Mouse (Mus musculus): ENCODE data around the gene Hhat. TPM values are rescaled to one million over a fixed set of nuclear protein-coding genes. Genes with fewer than 3 reads are reported as not detected.

Hhat gene
- polyA plus RNA-seq, 1 experiment from 2014 or later: 3.5 TPM

- H3K4me1 ChIP-seq (replicated peaks): no peaks in the 10 kb centered on the region
Measured at GRCm38 (mm10) chr1:192657417-192657816, 113.6 kb downstream of the Hhat start.

GRCm38 (mm10) chr1:192651981-192652605, 118.9 kb downstream of the Hhat start:
- 75% methylated on average over 8 of the region's 8 CpGs for WGBS
- Histone ChIP-seq H3K4me2 (no peak overlapping the region), H3K9ac (no peak overlapping the region), H3K27ac (replicated peaks) (no peak overlapping the region), H3K9me3 (no peaks in the 10 kb centered on the region), H3K4me3 (no peak overlapping the region), H3K4me1 (replicated peaks) (0 out of 2 replicates have a peak, but pooled peaks cover 3% of the 10 kb centered on the region), H3K36me3 (no peaks in the 10 kb centered on the region), H3K27me3 (no peaks in the 10 kb centered on the region)
- no peak for ATAC-seq (ENCODE audit: low FRiP score, low read depth)

More at GRCm38 (mm10) chr1:192657417-192657816, 113.6 kb downstream of the Hhat start:
- Histone ChIP-seq H3K4me2 (no peak overlapping the region), H3K36me3 (no peaks in the 10 kb centered on the region), H3K4me3 (no peak overlapping the region), H3K27me3 (no peaks in the 10 kb centered on the region), H3K9ac (no peak overlapping the region), H3K27ac (replicated peaks) (no peak overlapping the region), H3K9me3 (no peaks in the 10 kb centered on the region)
- ATAC-seq (ENCODE audit: low FRiP score, low read depth): no peak
- WGBS: 80% methylated on average over 6 of the region's 6 CpGs

GRCm38 (mm10) chr1:192650586-192650985, 120.4 kb downstream of the Hhat start:
- H3K27ac ChIP-seq (replicated peaks): no peak overlapping the region
- no peaks in the 10 kb centered on the region for H3K27me3 ChIP-seq
- H3K4me1 ChIP-seq (replicated peaks): 0 out of 2 replicates have a peak, but pooled peaks cover 3% of the 10 kb centered on the region
- ATAC-seq (ENCODE audit: low FRiP score, low read depth): no peak
- H3K9me3 ChIP-seq: no peaks in the 10 kb centered on the region
- no peak overlapping the region for H3K9ac ChIP-seq
- WGBS: 88% methylated on average over 7 of the region's 7 CpGs
- H3K36me3 ChIP-seq: no peaks in the 10 kb centered on the region
- H3K4me2 ChIP-seq: no peak overlapping the region
- no peak overlapping the region for H3K4me3 ChIP-seq

GRCm38 (mm10) chr1:192650023-192650422, 121.0 kb downstream of the Hhat start:
- ATAC-seq (ENCODE audit: low FRiP score, low read depth): no peak
- Histone ChIP-seq H3K4me2 (no peak overlapping the region), H3K9ac (no peak overlapping the region), H3K36me3 (no peaks in the 10 kb centered on the region), H3K27ac (replicated peaks) (no peak overlapping the region), H3K9me3 (no peaks in the 10 kb centered on the region), H3K4me1 (replicated peaks) (0 out of 2 replicates have a peak, but pooled peaks cover 3% of the 10 kb centered on the region), H3K4me3 (no peak overlapping the region), H3K27me3 (no peaks in the 10 kb centered on the region)
- 85% methylated on average over 4 of the region's 4 CpGs for WGBS

- no peaks in the 10 kb centered on the region for H3K9me3 ChIP-seq
- H3K4me3 ChIP-seq: no peak overlapping the region
- H3K36me3 ChIP-seq: no peaks in the 10 kb centered on the region
- no peak overlapping the region for H3K27ac ChIP-seq (replicated peaks)
- 69% methylated on average over 3 of the region's 3 CpGs for WGBS
- no peak overlapping the region for H3K4me2 ChIP-seq
- H3K9ac ChIP-seq: no peak overlapping the region
- ATAC-seq (ENCODE audit: low FRiP score, low read depth): no peak
- H3K27me3 ChIP-seq: no peaks in the 10 kb centered on the region
- 0 out of 2 replicates have a peak, but pooled peaks cover 3% of the 10 kb centered on the region for H3K4me1 ChIP-seq (replicated peaks)
Measured at GRCm38 (mm10) chr1:192649233-192649632, 121.8 kb downstream of the Hhat start.

GRCm38 (mm10) chr1:192647361-192647760, 123.7 kb downstream of the Hhat start:
- Histone ChIP-seq H3K27ac (replicated peaks) (no peak overlapping the region), H3K4me2 (no peak overlapping the region), H3K9ac (no peak overlapping the region), H3K36me3 (no peaks in the 10 kb centered on the region), H3K4me3 (no peak overlapping the region), H3K9me3 (no peaks in the 10 kb centered on the region), H3K27me3 (no peaks in the 10 kb centered on the region), H3K4me1 (replicated peaks) (0 out of 2 replicates have a peak, but pooled peaks cover 3% of the 10 kb centered on the region)
- 65% methylated on average over 2 of the region's 2 CpGs for WGBS
- no peak for ATAC-seq (ENCODE audit: low FRiP score, low read depth)

GRCm38 (mm10) chr1:192642126-192642525, 128.9 kb downstream of the Hhat start:
- 88% methylated on average over 2 of the region's 2 CpGs for WGBS

GRCm38 (mm10) chr1:192639175-192639574, 131.8 kb downstream of the Hhat start:
- Histone ChIP-seq H3K9ac (no peak overlapping the region), H3K27me3 (no peaks in the 10 kb centered on the region), H3K27ac (replicated peaks) (no peak overlapping the region), H3K36me3 (no peaks in the 10 kb centered on the region), H3K9me3 (no peaks in the 10 kb centered on the region), H3K4me2 (no peak overlapping the region), H3K4me1 (replicated peaks) (peaks cover 12% of the 10 kb centered on the region; the same call in 1 of the 2 replicates), H3K4me3 (no peak overlapping the region)
- 65% methylated on average over 3 of the region's 3 CpGs for WGBS
- ATAC-seq (ENCODE audit: low FRiP score, low read depth): no peak

More at GRCm38 (mm10) chr1:192642126-192642525, 128.9 kb downstream of the Hhat start:
- H3K4me1 ChIP-seq (replicated peaks): peaks cover 12% of the 10 kb centered on the region; the same call in 1 of the 2 replicates
- no peak overlapping the region for H3K4me3 ChIP-seq
- H3K9ac ChIP-seq: no peak overlapping the region
- H3K27ac ChIP-seq (replicated peaks): no peak overlapping the region
- H3K36me3 ChIP-seq: no peaks in the 10 kb centered on the region
- ATAC-seq (ENCODE audit: low FRiP score, low read depth): no peak
- H3K9me3 ChIP-seq: no peaks in the 10 kb centered on the region
- no peaks in the 10 kb centered on the region for H3K27me3 ChIP-seq
- no peak overlapping the region for H3K4me2 ChIP-seq

- no peak overlapping the region for H3K27ac ChIP-seq (replicated peaks)
- H3K9ac ChIP-seq: no peak overlapping the region
- no peaks in the 10 kb centered on the region for H3K36me3 ChIP-seq
- WGBS: 82% methylated on average over 2 of the region's 2 CpGs
- H3K27me3 ChIP-seq: no peaks in the 10 kb centered on the region
- no peak overlapping the region for H3K4me3 ChIP-seq
- H3K9me3 ChIP-seq: no peaks in the 10 kb centered on the region
- no peak overlapping the region for H3K4me2 ChIP-seq
- H3K4me1 ChIP-seq (replicated peaks): no peaks in the 10 kb centered on the region
- no peak for ATAC-seq (ENCODE audit: low FRiP score, low read depth)
Measured at GRCm38 (mm10) chr1:192621843-192622242, 149.2 kb downstream of the Hhat start.

- no peaks in the 10 kb centered on the region for H3K9me3 ChIP-seq
- no peak overlapping the region for H3K27ac ChIP-seq (replicated peaks)
- no peak for ATAC-seq (ENCODE audit: low FRiP score, low read depth)
- H3K4me2 ChIP-seq: no peak overlapping the region
- 52% methylated on average over 6 of the region's 6 CpGs for WGBS
- no peaks in the 10 kb centered on the region for H3K4me1 ChIP-seq (replicated peaks)
- no peaks in the 10 kb centered on the region for H3K36me3 ChIP-seq
- no peaks in the 10 kb centered on the region for H3K27me3 ChIP-seq
- no peak overlapping the region for H3K9ac ChIP-seq
- no peak overlapping the region for H3K4me3 ChIP-seq
Measured at GRCm38 (mm10) chr1:192613271-192613670, 157.8 kb downstream of the Hhat start.

GRCm38 (mm10) chr1:192611996-192612739, 158.9 kb downstream of the Hhat start:
- Histone ChIP-seq H3K36me3 (no peaks in the 10 kb centered on the region), H3K9ac (no peak overlapping the region), H3K4me2 (no peak overlapping the region), H3K9me3 (no peaks in the 10 kb centered on the region), H3K27me3 (no peaks in the 10 kb centered on the region), H3K4me1 (replicated peaks) (no peaks in the 10 kb centered on the region), H3K27ac (replicated peaks) (no peak overlapping the region), H3K4me3 (no peak overlapping the region)
- 89% methylated on average over 11 of the region's 11 CpGs for WGBS
- no peak for ATAC-seq (ENCODE audit: low FRiP score, low read depth)

- Histone ChIP-seq H3K4me2 (no peak overlapping the region), H3K9ac (no peak overlapping the region), H3K27me3 (no peaks in the 10 kb centered on the region), H3K4me1 (replicated peaks) (no peaks in the 10 kb centered on the region; the same call in 1 of the 2 replicates), H3K9me3 (no peaks in the 10 kb centered on the region), H3K4me3 (no peak overlapping the region), H3K36me3 (no peaks in the 10 kb centered on the region), H3K27ac (replicated peaks) (no peak overlapping the region)
- ATAC-seq (ENCODE audit: low FRiP score, low read depth): no peak
- WGBS: 89% methylated on average over 8 of the region's 8 CpGs
Measured at GRCm38 (mm10) chr1:192606876-192607275, 164.1 kb downstream of the Hhat start.

Measured in hindbrain, embryonic 15.5 days (tissue).